Mouse (Mus musculus): ENCODE data around the gene Mical3.

DNA sequence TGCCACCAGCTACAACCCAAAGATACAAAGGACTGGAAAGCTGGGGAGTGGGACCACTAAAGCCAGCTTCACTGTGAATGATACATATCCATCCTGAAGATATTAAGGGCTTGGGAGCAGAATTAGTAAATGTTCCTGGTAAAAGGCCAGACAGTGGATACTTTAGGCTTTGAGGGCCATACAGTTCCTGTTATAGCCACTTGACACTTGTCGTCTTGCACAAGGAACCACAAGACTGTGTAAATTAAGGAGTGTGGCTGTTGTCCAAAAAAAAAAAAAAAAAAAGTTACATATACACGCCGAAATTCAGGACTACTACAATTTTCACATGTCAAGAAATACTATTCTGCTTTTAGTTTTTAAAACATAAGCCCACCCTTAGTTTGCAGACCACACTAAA, 17.6 kb upstream of the Mical3 start:
- TF ChIP-seq CTCF (IDR thresholded peaks at IDR 0.05): no peak
- no peak for TF ChIP-seq POLR2A (IDR thresholded peaks at IDR 0.05; ENCODE audit: insufficient read depth, low read depth, low read length)
